Mouse (Mus musculus) B cell, adult 67 days (primary cell): ENCODE measurements around the gene 4933406M09Rik. TPM values are rescaled to one million over a fixed set of nuclear protein-coding genes. Genes with fewer than 3 reads are reported as not detected.

ENCODE experiments used
- total RNA-seq, 2 experiments: library from RNA; stranded (reverse); gene quantifications; 4 replicates each; pipeline ENCODE4 v1.2.4; 2023

4933406M09Rik gene
- not detected for total RNA-seq

DNA sequence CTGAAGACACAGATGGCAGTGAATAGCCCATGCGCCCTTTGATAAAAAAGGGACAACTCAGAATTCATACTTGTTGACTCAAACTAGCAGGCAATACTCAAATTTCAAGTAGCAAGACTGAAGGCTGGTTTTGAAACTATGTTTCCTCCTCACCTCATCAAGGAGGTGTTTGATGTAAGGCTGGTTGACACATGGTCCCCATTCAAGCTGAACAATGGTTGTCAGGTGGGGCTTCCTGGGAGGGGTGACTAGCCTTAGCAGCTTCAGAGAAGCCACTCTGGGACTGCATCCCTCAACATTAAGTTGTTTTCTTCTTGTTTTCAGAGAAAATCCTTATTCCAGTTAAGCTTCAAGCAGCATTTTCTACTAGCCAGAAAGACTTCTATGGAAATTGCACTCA is at the start of gene 4933406M09Rik:
TSS of gene 4933406M09Rik (plus strand) at position 275 of the 400 bp plus-strand sequence.

DNA sequence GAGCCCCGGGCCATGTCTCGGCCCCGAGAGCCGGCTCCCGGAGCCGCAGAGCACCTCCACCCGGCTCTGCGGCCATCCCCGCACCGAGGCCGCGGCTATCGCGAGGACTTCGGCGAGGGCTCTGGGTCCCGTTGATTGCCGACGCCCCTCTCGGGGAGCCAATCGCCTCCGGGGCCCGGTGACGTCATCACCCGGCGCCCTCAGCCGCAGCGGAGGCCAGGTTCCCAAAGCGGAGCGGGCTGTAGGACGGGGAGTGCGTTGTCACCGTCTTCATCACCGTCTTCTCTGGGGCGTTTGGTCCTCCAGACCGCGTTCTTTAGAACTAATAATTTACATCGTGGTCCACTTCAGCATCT is 23.9 kb upstream of the 4933406M09Rik start, which contains the start of gene Tmem183a:
TSS of gene Tmem183a (minus strand) at position 123 of the 356 bp plus-strand sequence.

DNA sequence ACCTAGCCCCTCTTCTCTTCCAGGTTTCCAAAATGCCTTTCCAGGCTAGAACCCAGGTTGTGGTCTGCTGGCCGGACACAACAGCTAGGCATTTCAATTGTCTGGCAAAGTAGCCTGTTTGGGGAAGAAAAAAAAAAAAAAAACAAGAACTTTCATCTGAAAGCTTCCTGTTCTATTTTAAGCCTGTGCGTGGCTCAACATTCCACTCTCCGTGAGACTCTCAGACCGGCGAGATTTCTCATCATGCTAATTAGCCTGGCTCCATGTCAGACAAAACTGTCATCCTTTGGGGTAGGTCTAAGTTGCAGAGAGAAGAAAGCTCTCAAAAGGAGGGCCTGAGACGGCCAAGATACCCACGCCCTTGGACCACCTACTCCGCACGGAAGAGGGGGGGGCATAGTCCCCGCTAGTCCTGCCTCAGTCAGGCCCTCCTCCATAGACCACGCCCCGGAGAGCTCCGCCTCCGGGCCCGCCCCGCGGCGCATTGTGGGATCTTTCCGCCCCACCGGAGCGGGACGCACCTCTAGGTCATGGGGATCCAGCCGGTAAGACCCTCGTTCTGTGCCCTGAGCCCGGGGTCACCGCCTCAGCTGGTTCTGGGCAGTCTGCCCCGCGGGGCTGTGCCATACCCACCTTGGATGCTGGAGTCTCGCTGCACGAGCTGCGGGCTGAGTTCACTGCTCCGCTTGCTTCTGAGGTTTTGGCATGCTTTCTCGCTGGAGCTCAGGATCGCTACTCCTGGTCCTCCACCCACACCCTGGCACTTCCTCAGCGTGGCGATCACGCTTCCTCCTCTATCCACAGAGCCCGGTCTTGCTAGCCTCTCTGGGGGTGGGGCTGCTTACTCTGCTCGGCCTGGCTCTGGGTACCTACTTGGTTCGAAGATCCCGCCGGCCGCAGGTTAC is 20.0 kb downstream of the 4933406M09Rik start, which contains the start of gene Cyb5r1:
TSS of gene Cyb5r1 (plus strand) at position 51 of the 905 bp plus-strand sequence.

DNA sequence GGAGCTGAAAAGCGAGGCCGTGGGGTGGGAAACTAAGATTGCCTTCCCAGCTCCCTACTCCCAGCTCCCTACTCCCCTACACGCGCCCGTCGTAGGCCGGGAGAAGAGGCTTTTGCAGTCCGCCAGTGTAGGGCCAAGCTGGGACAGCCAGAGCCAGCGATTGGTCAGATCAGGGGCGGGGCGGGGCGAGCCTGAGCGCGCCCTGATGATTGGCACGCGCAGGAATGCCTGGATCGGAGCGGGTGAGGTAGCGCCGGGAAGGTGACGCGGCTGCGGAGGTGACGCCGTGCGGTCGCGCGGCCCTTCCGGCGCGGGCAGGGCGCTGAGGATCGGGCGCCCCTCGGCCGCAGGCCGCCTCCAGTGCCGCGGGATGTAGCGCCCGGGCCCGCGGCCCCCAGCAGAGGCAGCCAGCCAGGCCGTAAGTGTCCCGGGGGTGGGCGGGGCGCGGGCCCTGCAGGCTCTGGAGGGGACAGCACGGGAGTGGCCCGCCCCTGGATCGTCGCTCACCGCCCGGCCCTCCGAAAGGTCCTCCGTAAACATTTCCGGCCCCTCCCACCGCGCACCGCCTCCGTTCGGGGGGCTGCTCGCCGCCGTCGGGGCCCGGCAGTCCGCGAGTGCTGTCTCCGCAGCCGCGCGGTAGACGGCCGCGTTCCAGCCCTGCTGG is 29.6 kb downstream of the 4933406M09Rik start, which contains the start of gene Adipor1:
TSS of gene Adipor1 (plus strand) at position 211 of the 664 bp plus-strand sequence.

Other genes starting within 250 kb of the 4933406M09Rik start
- gene Chil1, start 203.8 kb upstream of the 4933406M09Rik start, total RNA-seq, result not detected
- gene Mybph, start 192.5 kb upstream of the 4933406M09Rik start, total RNA-seq, result not detected
- not detected for gene Adora1, start 150.5 kb upstream of the 4933406M09Rik start, total RNA-seq
- gene Myog, start 96.0 kb upstream of the 4933406M09Rik start, total RNA-seq, result not detected
- gene Ppfia4, start 53.0 kb upstream of the 4933406M09Rik start, total RNA-seq, result under 1 TPM; 0.52 to 0.71 TPM
- 10 to 100 TPM; 74.1 to 76.0 TPM for gene Tmem183a, start 24.0 kb upstream of the 4933406M09Rik start, total RNA-seq
- 10 to 100 TPM in 1 of 2 experiments, 1 to 10 TPM in 1; 7.0 to 11.1 TPM for gene Cyb5r1, start 19.6 kb downstream of the 4933406M09Rik start, total RNA-seq
- gene Adipor1, start 29.4 kb downstream of the 4933406M09Rik start, total RNA-seq, result 10 to 100 TPM; 72.1 to 76.9 TPM
- 10 to 100 TPM; 34.0 to 42.7 TPM for gene Klhl12, start 69.6 kb downstream of the 4933406M09Rik start, total RNA-seq
- 10 to 100 TPM; 23.6 to 26.5 TPM for gene Rabif, start 108.7 kb downstream of the 4933406M09Rik start, total RNA-seq
- gene Mgat4e, start 163.7 kb downstream of the 4933406M09Rik start, total RNA-seq, result not detected
- gene Kdm5b, start 174.2 kb downstream of the 4933406M09Rik start, total RNA-seq, result 10 to 100 TPM; 44.8 to 45.4 TPM